Mouse (Mus musculus): ENCODE data around the gene Dlg2. TPM values are rescaled to one million over a fixed set of nuclear protein-coding genes. Genes with fewer than 3 reads are reported as not detected.

Gene Dlg2
- polyA plus RNA-seq, 1 experiment, result 4.1 TPM

DNA sequence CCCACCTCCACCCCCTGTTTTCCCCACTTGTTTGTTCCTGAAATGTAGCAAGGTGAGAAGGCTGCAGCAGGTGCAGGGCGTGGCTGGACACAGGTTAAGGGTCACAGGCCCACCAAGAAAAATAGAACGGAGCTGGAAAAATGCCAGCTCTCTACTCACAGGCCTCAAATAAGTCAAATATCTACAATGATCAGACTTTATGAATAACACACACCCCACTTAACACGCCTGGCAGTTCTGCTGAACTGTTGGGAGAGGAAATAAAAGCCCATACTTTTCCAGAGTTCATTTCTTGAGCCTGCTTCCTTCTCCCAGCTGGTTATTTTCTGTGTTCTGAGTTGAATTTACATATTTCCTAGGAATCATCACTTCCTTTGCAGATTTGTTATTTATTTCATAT is 967.4 kb downstream of the Dlg2 start:
- Histone ChIP-seq H3K9me3 (no peaks in the 10 kb centered on the region), H3K4me3 (replicated peaks) (no peak overlapping the region), H3K27me3 (replicated peaks) (no peaks in the 10 kb centered on the region), H3K4me1 (no peaks in the 10 kb centered on the region), H3K36me3 (replicated peaks; ENCODE audit: low read length) (no peaks in the 10 kb centered on the region)
- TF ChIP-seq FLI1 (IDR thresholded peaks at IDR 0.05; ENCODE audit: low read length) (no peak), GATA1 (IDR thresholded peaks at IDR 0.05; ENCODE audit: borderline replicate concordance, low read length) (no peak)

DNA sequence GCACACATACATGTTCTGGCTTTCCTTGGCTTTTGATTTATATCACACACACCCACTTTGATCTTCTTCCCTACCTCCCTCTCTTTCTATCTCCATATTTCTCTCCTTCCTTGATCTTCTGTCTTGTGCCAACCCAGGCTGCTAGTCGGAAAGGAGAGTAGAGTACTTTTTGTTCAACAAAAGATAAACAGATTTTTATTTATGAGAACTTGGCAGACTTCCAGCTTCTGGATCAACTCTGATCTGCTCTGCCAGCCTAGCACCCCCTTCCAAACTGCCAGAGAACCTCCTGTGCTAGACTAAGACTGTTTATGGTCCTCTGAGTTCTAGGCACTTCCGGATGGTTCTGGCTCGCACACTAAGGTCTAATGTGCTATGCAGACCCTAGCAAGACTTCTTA is 968.3 kb downstream of the Dlg2 start:
- no peak for TF ChIP-seq FLI1 (IDR thresholded peaks at IDR 0.05; ENCODE audit: low read length)
- TF ChIP-seq GATA1 (IDR thresholded peaks at IDR 0.05; ENCODE audit: borderline replicate concordance, low read length), result no peak
- Histone ChIP-seq H3K36me3 (replicated peaks; ENCODE audit: low read length) (no peaks in the 10 kb centered on the region), H3K27me3 (replicated peaks) (no peaks in the 10 kb centered on the region), H3K9me3 (no peaks in the 10 kb centered on the region), H3K4me1 (no peaks in the 10 kb centered on the region), H3K4me3 (replicated peaks) (no peak overlapping the region)

DNA sequence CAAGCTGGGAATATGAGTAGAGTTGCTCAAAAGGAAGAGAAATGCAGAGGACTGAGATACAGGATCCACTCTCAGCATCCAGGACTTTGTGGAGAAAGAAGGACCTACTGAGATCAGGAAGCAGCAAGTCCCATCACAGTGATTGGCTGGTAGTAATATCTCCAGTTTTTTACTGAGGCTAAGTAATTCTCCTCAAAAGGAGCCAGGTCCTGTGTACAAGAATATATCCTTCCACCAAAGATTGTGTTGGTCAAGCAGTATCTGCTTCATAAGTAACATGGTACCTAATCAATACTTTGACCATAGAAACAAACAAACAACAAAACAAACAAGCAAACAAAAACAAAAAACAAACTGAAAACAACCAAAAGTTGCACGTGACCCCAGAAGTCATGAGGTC is 980.3 kb downstream of the Dlg2 start:
- H3K4me1 ChIP-seq, result peaks cover 3% of the 10 kb centered on the region; the same call in 1 of the 2 replicates
- TF ChIP-seq FLI1 (IDR thresholded peaks at IDR 0.05; ENCODE audit: low read length) (no peak), GATA1 (IDR thresholded peaks at IDR 0.05; ENCODE audit: borderline replicate concordance, low read length) (no peak)
- no peaks in the 10 kb centered on the region for H3K27me3 ChIP-seq (replicated peaks)
- no peaks in the 10 kb centered on the region for H3K9me3 ChIP-seq
- H3K36me3 ChIP-seq (replicated peaks; ENCODE audit: low read length), result no peaks in the 10 kb centered on the region
- H3K4me3 ChIP-seq (replicated peaks), result no peak overlapping the region

DNA sequence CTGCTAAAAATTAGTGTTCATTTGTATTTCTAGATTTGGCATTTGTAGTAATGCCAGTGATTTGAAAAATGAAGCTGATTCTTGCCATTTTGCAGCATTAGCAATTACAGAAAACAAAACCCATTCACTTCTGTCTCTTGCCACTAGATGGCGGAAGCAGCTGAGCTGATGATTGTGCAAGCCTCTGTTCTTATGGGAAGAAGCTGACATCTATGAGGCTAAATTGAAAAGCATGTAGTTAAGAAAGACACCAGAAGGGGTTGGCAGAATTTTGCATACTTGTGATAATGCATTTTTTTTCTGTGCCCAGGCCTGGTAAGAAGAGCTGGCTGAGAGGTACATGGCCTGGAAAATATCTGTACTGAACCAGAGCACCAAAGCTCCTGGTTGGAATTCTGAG is 980.7 kb downstream of the Dlg2 start:
- Histone ChIP-seq H3K4me1 (peaks cover 3% of the 10 kb centered on the region; the same call in 1 of the 2 replicates), H3K27me3 (replicated peaks) (no peaks in the 10 kb centered on the region), H3K9me3 (no peaks in the 10 kb centered on the region), H3K36me3 (replicated peaks; ENCODE audit: low read length) (no peaks in the 10 kb centered on the region), H3K4me3 (replicated peaks) (no peak overlapping the region)
- TF ChIP-seq FLI1 (IDR thresholded peaks at IDR 0.05; ENCODE audit: low read length) (no peak), GATA1 (IDR thresholded peaks at IDR 0.05; ENCODE audit: borderline replicate concordance, low read length) (no peak)

DNA sequence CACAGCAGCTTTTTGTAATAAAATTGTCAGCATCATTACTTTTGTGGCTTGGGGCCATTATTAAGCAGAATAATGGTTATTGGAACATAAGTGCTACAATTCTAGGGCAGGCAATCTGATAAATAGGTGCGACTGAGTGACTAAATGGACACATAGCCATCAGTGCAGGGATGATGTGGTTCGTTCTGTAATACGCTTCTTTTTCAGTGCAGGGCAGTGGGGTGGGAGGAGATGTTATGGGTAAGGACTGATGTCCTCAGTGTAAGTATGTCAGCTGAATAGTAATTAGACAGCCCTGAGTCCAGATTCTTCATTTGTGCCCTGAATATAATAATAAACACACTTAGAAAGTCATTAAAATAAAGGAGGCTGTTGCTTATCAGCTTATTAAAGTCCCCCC is 984.9 kb downstream of the Dlg2 start:
- H3K4me1 ChIP-seq, result peaks cover 18% of the 10 kb centered on the region
- H3K27me3 ChIP-seq (replicated peaks), result no peaks in the 10 kb centered on the region
- no peaks in the 10 kb centered on the region for H3K9me3 ChIP-seq
- TF ChIP-seq FLI1 (IDR thresholded peaks at IDR 0.05; ENCODE audit: low read length) (no peak), GATA1 (IDR thresholded peaks at IDR 0.05; ENCODE audit: borderline replicate concordance, low read length) (no peak)
- H3K36me3 ChIP-seq (replicated peaks; ENCODE audit: low read length), result no peaks in the 10 kb centered on the region
- H3K4me3 ChIP-seq (replicated peaks), result no peak overlapping the region

DNA sequence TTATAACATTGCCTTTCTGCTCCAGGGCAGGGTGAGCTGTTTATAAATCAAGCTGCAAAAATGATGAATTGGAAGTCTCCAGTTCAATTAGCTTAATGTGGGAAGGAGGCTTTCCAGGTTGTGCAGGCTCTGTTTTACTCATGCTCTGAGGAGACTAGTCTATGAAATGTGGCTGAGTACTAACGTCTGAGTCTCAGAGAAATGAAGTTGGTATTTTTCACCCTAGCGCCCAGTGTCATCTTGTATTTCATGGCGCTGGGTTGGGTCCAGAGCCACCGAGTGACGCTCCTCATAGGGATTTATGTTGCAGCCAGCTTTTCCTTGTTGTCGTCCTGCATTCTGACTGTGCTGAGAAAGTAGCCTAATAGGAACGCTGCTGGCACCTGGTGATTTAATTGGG is 986.8 kb downstream of the Dlg2 start:
- H3K4me1 ChIP-seq, result peaks cover 26% of the 10 kb centered on the region
- H3K4me3 ChIP-seq (replicated peaks), result no peak overlapping the region
- TF ChIP-seq GATA1 (IDR thresholded peaks at IDR 0.05; ENCODE audit: borderline replicate concordance, low read length), result no peak
- TF ChIP-seq FLI1 (IDR thresholded peaks at IDR 0.05; ENCODE audit: low read length), result no peak
- no peaks in the 10 kb centered on the region for H3K36me3 ChIP-seq (replicated peaks; ENCODE audit: low read length)
- no peaks in the 10 kb centered on the region for H3K27me3 ChIP-seq (replicated peaks)
- H3K9me3 ChIP-seq, result no peaks in the 10 kb centered on the region

DNA sequence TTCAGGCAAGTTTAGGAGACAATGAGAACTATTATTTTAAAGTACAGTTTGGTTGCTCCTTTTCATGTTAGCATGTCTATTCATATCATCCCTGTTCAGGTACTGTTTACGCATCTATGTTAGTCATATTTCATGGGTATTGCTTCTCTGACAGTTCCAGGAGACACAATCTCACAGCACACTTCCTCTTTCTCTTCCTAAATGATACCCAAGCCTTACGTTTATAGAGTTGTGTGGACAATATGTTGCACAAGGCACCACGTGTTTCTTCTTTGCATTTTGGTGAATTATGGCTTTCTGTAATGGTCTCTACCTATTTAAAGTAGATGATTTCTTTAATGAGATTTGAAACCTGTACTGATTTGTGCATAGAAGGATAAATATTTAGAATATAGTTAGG is 990.6 kb downstream of the Dlg2 start:
- Histone ChIP-seq H3K4me1 (peaks cover 30% of the 10 kb centered on the region), H3K27me3 (replicated peaks) (no peaks in the 10 kb centered on the region), H3K9me3 (no peaks in the 10 kb centered on the region), H3K4me3 (replicated peaks) (no peak overlapping the region), H3K36me3 (replicated peaks; ENCODE audit: low read length) (no peaks in the 10 kb centered on the region)
- TF ChIP-seq GATA1 (IDR thresholded peaks at IDR 0.05; ENCODE audit: borderline replicate concordance, low read length) (no peak), FLI1 (IDR thresholded peaks at IDR 0.05; ENCODE audit: low read length) (no peak)

DNA sequence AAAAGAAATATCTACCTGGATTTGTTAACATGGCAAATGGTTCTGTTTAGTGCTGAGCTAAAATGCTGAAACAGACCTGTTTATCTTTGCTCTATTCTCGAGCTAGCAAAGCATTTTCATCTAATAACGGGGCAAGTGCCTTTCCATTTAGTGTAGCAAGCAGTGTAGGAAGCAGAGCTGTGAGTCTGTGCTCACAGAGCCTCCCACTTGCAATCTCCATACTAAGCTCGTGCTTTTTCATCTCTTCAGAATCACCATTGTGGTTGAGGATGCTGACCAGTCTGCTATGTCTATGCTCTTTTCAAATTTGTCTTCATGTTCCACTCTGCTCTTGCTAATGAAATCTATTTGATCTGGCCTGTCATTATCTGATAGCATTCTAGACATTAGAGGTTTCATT is 1002.7 kb downstream of the Dlg2 start:
- no peak for TF ChIP-seq GATA1 (IDR thresholded peaks at IDR 0.05; ENCODE audit: borderline replicate concordance, low read length)
- TF ChIP-seq FLI1 (IDR thresholded peaks at IDR 0.05; ENCODE audit: low read length), result no peak
- Histone ChIP-seq H3K36me3 (replicated peaks; ENCODE audit: low read length) (no peaks in the 10 kb centered on the region), H3K4me3 (replicated peaks) (no peak overlapping the region), H3K4me1 (peaks cover 38% of the 10 kb centered on the region), H3K9me3 (no peaks in the 10 kb centered on the region), H3K27me3 (replicated peaks) (no peaks in the 10 kb centered on the region)

DNA sequence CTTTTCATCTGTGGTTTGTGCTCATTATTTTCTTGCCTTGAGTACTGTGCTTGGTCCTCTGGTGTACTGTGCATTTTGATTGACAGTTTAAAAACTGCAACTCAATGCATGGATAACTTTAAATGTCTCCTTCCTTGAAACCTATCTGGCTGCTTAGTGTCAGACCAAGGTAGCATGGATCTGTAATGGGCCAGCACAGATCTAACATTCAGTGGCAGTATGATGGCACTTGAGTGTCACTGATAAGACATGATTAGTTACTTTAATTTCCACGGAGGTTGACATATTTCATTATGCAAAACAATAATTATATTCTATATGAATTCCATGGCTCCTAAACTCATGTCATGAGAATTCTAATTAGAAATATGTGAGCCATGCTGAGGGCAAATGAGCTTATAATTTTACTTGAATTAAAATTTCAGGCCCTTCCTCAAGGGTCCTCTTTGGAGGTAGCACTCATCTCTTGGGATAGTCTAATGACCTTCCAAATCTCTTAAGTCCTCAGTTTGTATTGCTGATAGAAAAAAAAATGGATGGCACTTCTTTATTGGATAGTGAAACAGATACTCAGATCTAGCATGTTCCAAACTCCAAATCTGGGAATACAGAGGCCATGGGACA is 1005.2 kb downstream of the Dlg2 start:
- Histone ChIP-seq H3K36me3 (replicated peaks; ENCODE audit: low read length) (no peaks in the 10 kb centered on the region), H3K27me3 (replicated peaks) (no peaks in the 10 kb centered on the region), H3K4me1 (peaks cover 22% of the 10 kb centered on the region), H3K9me3 (no peaks in the 10 kb centered on the region), H3K4me3 (replicated peaks) (no peak overlapping the region)
- TF ChIP-seq GATA1 (IDR thresholded peaks at IDR 0.05; ENCODE audit: borderline replicate concordance, low read length), result no peak
- no peak for TF ChIP-seq FLI1 (IDR thresholded peaks at IDR 0.05; ENCODE audit: low read length)

DNA sequence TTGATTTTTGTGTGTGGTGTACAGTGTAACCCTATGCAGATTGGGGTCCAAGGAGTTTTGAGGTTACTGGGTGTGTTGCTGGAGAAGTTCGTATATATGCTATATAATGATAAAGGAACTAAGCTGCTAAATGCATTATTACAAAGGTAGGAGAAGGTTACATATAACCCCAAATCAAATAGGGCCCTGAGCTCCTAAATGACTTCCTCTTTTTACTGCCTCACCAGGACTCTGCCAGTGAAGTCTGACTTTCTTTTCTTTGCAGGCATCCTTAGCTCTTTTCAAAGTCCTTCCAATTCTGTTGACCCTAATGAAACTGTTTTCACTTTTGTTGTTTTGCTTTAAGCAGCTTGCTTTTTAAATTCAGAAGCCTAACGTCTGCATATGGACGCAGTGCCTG is 1016.8 kb downstream of the Dlg2 start:
- Histone ChIP-seq H3K4me3 (replicated peaks) (no peak overlapping the region), H3K27me3 (replicated peaks) (no peaks in the 10 kb centered on the region)
- no peak for TF ChIP-seq FLI1 (IDR thresholded peaks at IDR 0.05; ENCODE audit: low read length)
- no peak for TF ChIP-seq GATA1 (IDR thresholded peaks at IDR 0.05; ENCODE audit: borderline replicate concordance, low read length)

DNA sequence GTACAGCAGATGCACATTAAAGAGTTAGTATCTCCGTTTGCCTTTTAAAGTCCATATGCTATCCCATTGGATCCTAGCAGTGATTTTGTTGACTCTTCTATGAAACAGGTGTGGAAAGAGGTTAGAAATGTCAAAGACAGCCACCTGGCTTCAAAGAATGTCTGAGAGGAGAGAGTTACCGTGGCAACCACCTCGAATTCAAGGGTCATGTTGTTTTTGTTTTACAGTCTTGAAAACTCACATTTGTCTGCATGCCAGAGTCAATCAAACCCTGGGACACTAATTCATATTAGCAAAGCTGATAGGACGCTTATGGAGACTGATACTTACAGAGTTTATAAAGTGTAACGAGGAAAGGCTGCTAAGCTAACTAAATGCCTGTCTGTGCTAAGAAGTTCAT is 1019.1 kb downstream of the Dlg2 start:
- Histone ChIP-seq H3K4me3 (replicated peaks) (no peak overlapping the region), H3K27me3 (replicated peaks) (no peaks in the 10 kb centered on the region), H3K36me3 (replicated peaks; ENCODE audit: low read length) (no peaks in the 10 kb centered on the region), H3K9me3 (no peaks in the 10 kb centered on the region), H3K4me1 (no peaks in the 10 kb centered on the region)
- TF ChIP-seq GATA1 (IDR thresholded peaks at IDR 0.05; ENCODE audit: borderline replicate concordance, low read length) (no peak), FLI1 (IDR thresholded peaks at IDR 0.05; ENCODE audit: low read length) (no peak)

More for the DNA sequence above, 1016.8 kb downstream of the Dlg2 start:
- H3K4me1 ChIP-seq, result no peaks in the 10 kb centered on the region
- no peaks in the 10 kb centered on the region for H3K9me3 ChIP-seq
- no peaks in the 10 kb centered on the region for H3K36me3 ChIP-seq (replicated peaks; ENCODE audit: low read length)
